Mouse (Mus musculus) liver, embryonic 12.5 days (tissue): ENCODE results near the gene Xntrpc. TPM values are rescaled to one million over a fixed set of nuclear protein-coding genes. Genes with fewer than 3 reads are reported as not detected.

Experiments
- ATAC-seq: fragments of 200-750 bp; cut with Nextera tagmentation; 2 replicates; pipeline ENCODE4 v1.8.0; 2017; ENCODE audit warnings: moderate number of reproducible peaks, mild to moderate bottlenecking, moderate library complexity
- H3K27ac ChIP-seq: fragments of 300-500 bp; sonication (generic); 2 replicates; pipeline ENCODE4 v1.5.1; 2016; ENCODE audit warnings: mild to moderate bottlenecking
- H3K27me3 ChIP-seq: fragments of 300-500 bp; sonication (generic); replicated peaks from 2 replicates; pipeline ENCODE4 v1.6.1; 2016; ENCODE audit warnings: mild to moderate bottlenecking, moderate library complexity
- H3K36me3 ChIP-seq: fragments of 300-500 bp; sonication (generic); 2 replicates; pipeline ENCODE4 v1.6.1; 2016; ENCODE audit warnings: mild to moderate bottlenecking, moderate library complexity
- H3K4me1 ChIP-seq: fragments of 300-500 bp; sonication (generic); 2 replicates; pipeline ENCODE4 v1.6.1; 2016
- H3K4me2 ChIP-seq: fragments of 300-500 bp; sonication (generic); 2 replicates; pipeline ENCODE4 v1.6.1; 2016; ENCODE audit warnings: mild to moderate bottlenecking, moderate library complexity
- H3K4me3 ChIP-seq: fragments of 300-500 bp; sonication (generic); 2 replicates; pipeline ENCODE4 v1.5.1; 2016; ENCODE audit warnings: mild to moderate bottlenecking, moderate library complexity
- H3K9ac ChIP-seq: fragments of 300-500 bp; sonication (generic); 2 replicates; pipeline ENCODE4 v1.6.1; 2016; ENCODE audit warnings: mild to moderate bottlenecking, moderate library complexity
- H3K9me3 ChIP-seq: fragments of 300-500 bp; sonication (generic); replicated peaks from 2 replicates; pipeline ENCODE4 v1.6.1; 2016; ENCODE audit warnings: mild to moderate bottlenecking, moderate library complexity
- WGBS: fragments of 180-500 bp; shearing (Covaris S2); methylation state at CpG from one replicate; pipeline ENCODE4 v1.1.7; 2016; ENCODE audit not compliant: insufficient replicate concordance; 5-methylcytosine and 5-hydroxymethylcytosine counted together
- polyA plus RNA-seq: library from polyadenylated mRNA; unstranded; fragments of >200 nt; fragmentation: Nextera tagmentation; extraction: Ambion mirVana; gene quantifications from 2 replicates; pipeline ENCODE4 v1.2.1, GENCODE M21; 2016

Gene Xntrpc
- polyA plus RNA-seq, 1 experiment from 2014 or later: 0.33 TPM

GRCm38 (mm10) chr7:102109746-102110145 lies 44.2 kb downstream of the Xntrpc start:
- Histone ChIP-seq H3K9ac (no peak overlapping the region), H3K4me1 (peaks cover 19% of the 10 kb centered on the region), H3K4me3 (no peak overlapping the region), H3K9me3 (no peaks in the 10 kb centered on the region), H3K36me3 (no peaks in the 10 kb centered on the region), H3K27ac (no peak overlapping the region), H3K4me2 (no peak overlapping the region), H3K27me3 (peaks cover 28% of the 10 kb centered on the region)
- 54% methylated on average over 4 of the region's 4 CpGs for WGBS
- ATAC-seq: no peak

DNA sequence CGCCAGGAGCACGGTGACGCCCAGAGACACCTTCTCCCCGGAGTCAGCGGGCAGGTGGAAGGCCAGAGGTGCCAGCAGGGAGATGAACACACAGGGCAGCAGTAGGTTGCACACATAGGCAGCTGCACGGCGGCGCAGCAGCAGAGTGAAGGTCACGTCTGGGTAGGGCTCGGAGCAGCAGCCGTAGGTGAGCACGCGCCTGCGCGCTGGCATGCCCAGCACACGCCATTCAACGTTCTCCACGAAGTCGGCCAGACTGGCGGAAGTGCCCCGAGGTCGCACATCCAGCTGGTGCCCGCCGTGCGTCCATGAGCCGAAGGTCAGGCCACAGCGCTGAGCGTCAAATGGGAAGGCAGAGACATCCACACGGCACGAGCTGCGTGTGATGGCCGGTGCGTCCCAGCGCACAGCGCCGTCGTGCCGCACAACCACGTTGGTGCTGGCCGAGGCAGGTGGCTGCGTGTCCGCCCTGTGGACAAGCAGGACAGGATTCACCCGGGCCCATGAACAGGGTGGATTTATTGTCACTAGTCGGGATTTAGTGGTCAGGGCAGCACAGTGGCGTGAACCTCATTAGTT lies 47.7 kb downstream of the Xntrpc start:
- WGBS: 65% methylated on average over 45 of the region's 45 CpGs
- no peak for ATAC-seq
- no peak overlapping the region for H3K4me2 ChIP-seq

DNA sequence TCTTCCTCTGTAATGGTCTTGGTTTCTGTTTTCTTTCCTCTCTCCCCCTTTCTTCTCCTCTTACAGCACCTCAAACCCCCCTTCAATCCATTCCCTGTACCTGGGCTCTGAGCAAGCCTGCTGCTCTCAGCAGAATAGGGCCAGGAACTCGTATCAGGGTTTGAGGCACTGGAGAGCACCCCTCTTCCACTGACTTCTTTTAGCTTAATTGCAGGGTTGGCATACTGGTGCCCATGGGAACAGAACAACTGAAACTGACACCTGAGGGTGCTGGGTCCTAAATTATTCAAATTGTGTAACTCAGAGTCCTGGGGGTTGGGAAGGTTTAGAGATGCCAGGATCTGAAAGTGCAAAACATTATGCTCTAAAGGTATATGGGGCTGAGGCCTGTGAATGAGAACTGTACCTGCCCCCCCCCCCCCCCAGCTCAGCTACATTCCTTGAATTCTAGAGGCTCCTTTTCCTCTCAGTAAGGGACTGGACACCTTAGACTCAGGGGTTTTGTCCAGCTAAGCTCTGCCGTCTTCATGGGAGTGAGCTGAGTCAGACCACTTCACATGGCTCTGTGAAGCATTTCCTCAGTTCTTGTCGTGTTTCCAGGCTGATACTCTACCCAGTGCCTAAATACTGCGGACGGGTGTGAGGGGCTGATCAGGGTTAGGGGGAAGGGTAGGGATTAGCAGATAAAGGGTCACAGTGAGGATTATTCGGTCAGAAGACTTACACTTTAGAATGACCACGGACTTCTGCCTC lies 51.2 kb downstream of the Xntrpc start, which contains the start of gene Chrna10:
Gene Chrna10, minus strand, starts transcription at position 250 of the 753 bp plus-strand sequence.
- Histone ChIP-seq H3K4me1 (peaks cover 11% of the 10 kb centered on the region), H3K36me3 (peaks cover 39% of the 10 kb centered on the region), H3K9me3 (no peaks in the 10 kb centered on the region), H3K4me3 (no peak within 1 kb of the TSS), H3K9ac (no peak within 1 kb of the TSS), H3K27me3 (peaks cover 22% of the 10 kb centered on the region), H3K4me2 (no peak within 1 kb of the TSS), H3K27ac (no peak within 1 kb of the TSS)
- WGBS: 43% methylated on average over 7 of the region's 7 CpGs
- ATAC-seq: no peak

More for the DNA sequence above, 47.7 kb downstream of the Xntrpc start:
- H3K4me3 ChIP-seq: no peak overlapping the region
- H3K27me3 ChIP-seq: peaks cover 22% of the 10 kb centered on the region
- H3K4me1 ChIP-seq: peaks cover 11% of the 10 kb centered on the region
- H3K9ac ChIP-seq: no peak overlapping the region
- no peak overlapping the region for H3K27ac ChIP-seq
- no peaks in the 10 kb centered on the region for H3K9me3 ChIP-seq
- peaks cover 5% of the 10 kb centered on the region for H3K36me3 ChIP-seq

GRCm38 (mm10) chr7:102117382-102117781 lies 51.9 kb downstream of the Xntrpc start:
- 71% methylated on average over 6 of the region's 6 CpGs for WGBS
- Histone ChIP-seq H3K27ac (no peak overlapping the region), H3K4me3 (no peak overlapping the region), H3K36me3 (peaks cover 46% of the 10 kb centered on the region), H3K9ac (no peak overlapping the region), H3K4me2 (no peak overlapping the region), H3K4me1 (peaks cover 11% of the 10 kb centered on the region), H3K9me3 (no peaks in the 10 kb centered on the region), H3K27me3 (peaks cover 18% of the 10 kb centered on the region)
- ATAC-seq: no peak

- peaks cover 75% of the 10 kb centered on the region for H3K36me3 ChIP-seq
- no peak for ATAC-seq
- no peak overlapping the region for H3K27ac ChIP-seq
- WGBS: 91% methylated on average over 10 of the region's 10 CpGs
- no peaks in the 10 kb centered on the region for H3K4me1 ChIP-seq
- 0 out of 2 replicates have a peak, but pooled peaks cover 7% of the 10 kb centered on the region for H3K27me3 ChIP-seq
- H3K4me3 ChIP-seq: no peak overlapping the region
- no peak overlapping the region for H3K9ac ChIP-seq
- no peaks in the 10 kb centered on the region for H3K9me3 ChIP-seq
- no peak overlapping the region for H3K4me2 ChIP-seq
Measured at GRCm38 (mm10) chr7:102120326-102120725, 54.8 kb downstream of the Xntrpc start.

DNA sequence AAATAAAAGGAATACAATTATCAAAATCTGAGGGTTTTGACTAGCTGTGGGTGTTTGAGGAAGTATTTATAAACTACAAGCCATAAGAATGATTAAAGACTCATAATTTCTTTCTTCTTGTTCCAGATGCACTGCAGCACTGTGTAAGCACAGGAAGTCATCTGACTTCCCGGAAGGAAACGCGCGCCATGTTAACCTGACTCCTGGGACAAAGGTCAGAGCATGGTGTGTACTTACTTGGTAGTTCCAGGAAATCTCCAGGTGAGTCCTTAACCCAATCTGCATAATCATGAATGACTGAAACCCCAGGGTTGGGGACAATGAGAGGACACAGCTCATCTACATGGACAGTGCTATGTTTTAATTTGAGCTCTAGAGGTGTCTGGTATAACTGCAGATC lies 66.9 kb downstream of the Xntrpc start:
- Histone ChIP-seq H3K27ac (no peak overlapping the region), H3K9ac (no peak overlapping the region), H3K9me3 (no peaks in the 10 kb centered on the region), H3K27me3 (no peaks in the 10 kb centered on the region), H3K4me3 (no peak overlapping the region), H3K36me3 (peaks cover 88% of the 10 kb centered on the region), H3K4me2 (no peak overlapping the region), H3K4me1 (no peaks in the 10 kb centered on the region)
- WGBS: 96% methylated on average over 4 of the region's 4 CpGs
- ATAC-seq: no peak

DNA sequence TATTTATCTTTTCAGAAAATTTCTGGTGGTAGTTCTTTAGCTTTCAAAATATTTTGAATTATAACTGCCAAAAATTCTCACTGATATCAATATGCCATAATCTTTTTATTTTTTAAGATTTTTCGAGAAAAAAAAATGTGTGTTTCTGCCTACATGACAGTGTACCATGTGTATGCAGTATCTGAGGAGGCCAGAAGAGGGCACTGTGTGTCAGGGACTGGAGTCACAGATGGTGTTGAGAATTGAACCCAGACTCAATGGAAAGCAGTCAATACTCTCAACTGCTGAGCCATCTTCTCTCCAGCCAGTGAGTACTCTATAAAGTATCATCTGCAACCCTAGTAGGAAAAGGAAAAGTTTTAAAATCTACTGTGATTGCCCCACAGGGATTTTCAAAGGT lies 72.0 kb downstream of the Xntrpc start:
- ATAC-seq: no peak
- Histone ChIP-seq H3K4me3 (no peak overlapping the region), H3K9ac (no peak overlapping the region), H3K9me3 (no peaks in the 10 kb centered on the region), H3K4me2 (no peak overlapping the region), H3K27ac (no peak overlapping the region), H3K4me1 (no peaks in the 10 kb centered on the region), H3K36me3 (peaks cover 90% of the 10 kb centered on the region), H3K27me3 (no peaks in the 10 kb centered on the region)
- WGBS: 67% methylated on average over 1 of the region's 1 CpGs

- H3K36me3 ChIP-seq: peaks cover 89% of the 10 kb centered on the region
- no peak overlapping the region for H3K9ac ChIP-seq
- whole genome bisulfite sequencing: 96% methylated on average over 5 of the region's 5 CpGs
- no peaks in the 10 kb centered on the region for H3K27me3 ChIP-seq
- no peak overlapping the region for H3K4me2 ChIP-seq
- H3K4me1 ChIP-seq: no peaks in the 10 kb centered on the region
- H3K27ac ChIP-seq: no peak overlapping the region
- no peak overlapping the region for H3K4me3 ChIP-seq
- no peaks in the 10 kb centered on the region for H3K9me3 ChIP-seq
- ATAC-seq: no peak
Measured at GRCm38 (mm10) chr7:102137898-102138297, 72.4 kb downstream of the Xntrpc start.

Other genes with a start within 250 kb of the Xntrpc start
- gene Phox2a, start 247.4 kb upstream of the Xntrpc start, polyA plus RNA-seq: 0.07 and 0.08 TPM in 2 replicates
- 6.9 and 7.4 TPM in 2 replicates for gene Inppl1, start 227.5 kb upstream of the Xntrpc start, polyA plus RNA-seq
- gene Folr2, start 208.5 kb upstream of the Xntrpc start, polyA plus RNA-seq: 3.0 and 3.2 TPM in 2 replicates
- gene Anapc15, start 202.0 kb upstream of the Xntrpc start, polyA plus RNA-seq: 72.0 and 82.2 TPM in 2 replicates
- 0.50 and 0.70 TPM in 2 replicates for gene Folr1, start 194.9 kb upstream of the Xntrpc start, polyA plus RNA-seq
- gene Lamtor1, start 159.8 kb upstream of the Xntrpc start, polyA plus RNA-seq: 82.3 and 82.5 TPM in 2 replicates
- 0.14 and 0.30 TPM in 2 replicates for gene Tomt, start 159.4 kb upstream of the Xntrpc start, polyA plus RNA-seq
- 2.8 and 3.6 TPM in 2 replicates for gene Lrrc51, start 131.8 kb upstream of the Xntrpc start, polyA plus RNA-seq
- 48.7 and 53.0 TPM in 2 replicates for gene Numa1, start 131.6 kb upstream of the Xntrpc start, polyA plus RNA-seq
- 4.5 and 4.9 TPM in 2 replicates for gene Il18bp, start 47.0 kb upstream of the Xntrpc start, polyA plus RNA-seq
- gene Rnf121, start 244 bp upstream of the Xntrpc start, polyA plus RNA-seq: 12.7 and 13.4 TPM in 2 replicates
- 20.2 and 21.0 TPM in 2 replicates for gene Xndc1, start 202 bp upstream of the Xntrpc start, polyA plus RNA-seq
- not detected in 2 replicates for gene Trpc2, start 17.4 kb downstream of the Xntrpc start, polyA plus RNA-seq
- gene Art1, start 36.0 kb downstream of the Xntrpc start, polyA plus RNA-seq: 0.12 and 0.42 TPM in 2 replicates
- gene Art5, start 43.8 kb downstream of the Xntrpc start, polyA plus RNA-seq: 0.18 and 0.36 TPM in 2 replicates
- gene Chrna10, start 51.1 kb downstream of the Xntrpc start, polyA plus RNA-seq: not detected in 2 replicates
- gene Nup98, start 144.5 kb downstream of the Xntrpc start, polyA plus RNA-seq: 30.4 and 31.0 TPM in 2 replicates
- gene Pgap2, start 144.5 kb downstream of the Xntrpc start, polyA plus RNA-seq: 28.5 and 28.6 TPM in 2 replicates
- gene Rhog, start 190.3 kb downstream of the Xntrpc start, polyA plus RNA-seq: 61.3 and 63.3 TPM in 2 replicates
- gene Stim1, start 202.1 kb downstream of the Xntrpc start, polyA plus RNA-seq: 19.5 and 19.9 TPM in 2 replicates